Mouse (Mus musculus) megakaryocyte, embryonic 14.5 days (primary cell): ENCODE data around the gene Bub1b.

Source experiments
- FLI1 ChIP-seq: IDR thresholded peaks from 2 replicates; pipeline ENCODE4 v1.6.1; 2012; ENCODE audit warnings: low read length, inconsistent platforms, mixed read lengths
- GATA1 ChIP-seq: IDR thresholded peaks from 3 replicates; pipeline ENCODE4 v1.6.1; 2012; ENCODE audit warnings: mixed read lengths, low read length, inconsistent platforms, borderline replicate concordance

- TF ChIP-seq GATA1 (no peak), FLI1 (no peak)
Measured at GRCm38 (mm10) chr2:118659493-118659892, 61.5 kb downstream of the Bub1b start.
